29 mouse cellular contexts compared by ENCODE assay signal in the genomic region with DNA sequence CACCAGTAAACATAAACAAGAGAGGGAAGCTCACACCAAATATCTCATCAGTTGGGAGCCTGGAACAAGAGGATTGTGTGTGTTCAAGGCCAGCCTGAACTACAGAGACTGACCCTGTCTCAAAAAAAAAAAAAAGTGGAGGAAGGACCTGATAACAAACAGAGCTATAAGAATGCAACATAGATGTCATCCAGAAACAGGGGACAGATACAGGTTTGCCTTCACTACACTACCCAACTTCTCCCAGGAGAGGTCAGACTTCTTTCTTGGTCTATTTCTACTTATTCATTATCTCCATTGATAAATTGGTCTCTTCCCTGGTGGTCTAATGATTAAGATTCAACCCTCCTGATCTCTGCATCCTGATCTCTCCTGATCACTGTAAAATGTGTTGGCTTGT. TPM values are rescaled to one million over a fixed set of nuclear protein-coding genes. Genes with fewer than 3 reads are reported as not detected.
"Had no signal": no experiment of that assay in that cellular context is flagged by ENCODE, and none has a peak within 500 bp of the region (broad histone marks: within the 10 kb centered on the region; RNA-seq: fewer than 3 reads in every experiment).

No protein-coding gene starts in this region.

- H3K4me2 ChIP-seq: heart, embryonic 12.5 days; hindbrain, embryonic 12.5 days; hindbrain, embryonic 14.5 days; intestine, embryonic 15.5 days; limb, embryonic 12.5 days; liver, embryonic 11.5 days had no signal

- H3K27me3 ChIP-seq: heart, embryonic 12.5 days; hindbrain, embryonic 12.5 days; intestine, embryonic 15.5 days; limb, embryonic 12.5 days had no signal

- DNase-seq: gastrocnemius, adult 2 months; gastrocnemius, postnatal 10 days; gastrocnemius, postnatal 25 days; heart, adult 18-20 months; heart, postnatal 10 days; heart, postnatal 4 days; kidney, adult 18-20 months; kidney, adult 8-10 months; kidney, postnatal 14 days; kidney, postnatal 36 days; liver had no signal

- H3K9ac ChIP-seq: heart, embryonic 12.5 days; hindbrain, embryonic 12.5 days; hindbrain, embryonic 14.5 days; intestine, embryonic 15.5 days; limb, embryonic 12.5 days had no signal

- ATAC-seq: hindbrain, embryonic 16.5 days; inflammation-experienced regulatory T-cells, adult 6 months; intestine, embryonic 15.5 days; intestine, postnatal 0 days had no signal

- H3K4me3 ChIP-seq: gastrocnemius, adult 2 months; heart, embryonic 10.5 days; heart, embryonic 12.5 days; hindbrain, embryonic 10.5 days; hindbrain, embryonic 12.5 days; intestine, embryonic 15.5 days; left cerebral cortex, adult 2 months; limb, embryonic 10.5 days; limb, embryonic 12.5 days had no signal

- H3K4me1 ChIP-seq: heart, embryonic 10.5 days; heart, embryonic 12.5 days; hindbrain, embryonic 10.5 days; hindbrain, embryonic 12.5 days; intestine, embryonic 15.5 days; limb, embryonic 10.5 days had no signal

- H3K27ac ChIP-seq: gastrocnemius, adult 2 months; heart, embryonic 10.5 days; hindbrain, embryonic 10.5 days; hindbrain, embryonic 12.5 days; hindbrain, embryonic 14.5 days; intestine, embryonic 15.5 days; left cerebral cortex, adult 2 months; limb, embryonic 10.5 days; limb, embryonic 12.5 days had no signal

- H3K9me3 ChIP-seq: heart, embryonic 10.5 days; heart, embryonic 12.5 days; hindbrain, embryonic 10.5 days; hindbrain, embryonic 12.5 days; intestine, embryonic 15.5 days; limb, embryonic 10.5 days; limb, embryonic 12.5 days had no signal

RNA-seq across cellular contexts. Expression of a gene that starts 53.1 kb away (rescaled TPM):
- total RNA-seq: gastrocnemius, adult 2 months; gastrocnemius, postnatal 10 days; gastrocnemius, postnatal 25 days; gastrocnemius, postnatal 4 days; granulocyte monocyte progenitor cell, adult 5-6 weeks; heart, adult 18-20 months; heart, adult 8-10 months; heart, postnatal 10 days; heart, postnatal 25 days; heart, postnatal 4 days had no signal
- polyA plus RNA-seq: heart, embryonic 12.5 days; heart, embryonic 14.5 days; hindbrain, embryonic 14.5 days; hindbrain, embryonic 16.5 days; inflammation-experienced regulatory T-cells, adult 6 months; limb, embryonic 10.5 days; liver, embryonic 11.5 days had no signal
